Mouse (Mus musculus) liver, embryonic 16.5 days (tissue): ENCODE measurements around the gene Cntrl. TPM values are rescaled to one million over a fixed set of nuclear protein-coding genes. Genes with fewer than 3 reads are reported as not detected.

Source experiments
- ATAC-seq: fragments of 200-750 bp; cut with Nextera tagmentation; 2 replicates; pipeline ENCODE4 v1.8.0; 2017; ENCODE audit warnings: low read depth, mild to moderate bottlenecking, moderate number of reproducible peaks, moderate library complexity
- H3K27ac ChIP-seq: fragments of 300-500 bp; sonication (generic); 2 replicates; pipeline ENCODE4 v1.5.1; 2014; ENCODE audit warnings: mild to moderate bottlenecking, low read length
- H3K27me3 ChIP-seq: fragments of 300-500 bp; sonication (generic); 2 replicates; pipeline ENCODE4 v1.6.1; 2014; ENCODE audit warnings: low read depth, low read length, mixed read lengths; ENCODE audit not compliant: control insufficient read depth, insufficient read depth
- H3K36me3 ChIP-seq: fragments of 300-500 bp; sonication (generic); 2 replicates; pipeline ENCODE4 v1.6.1; 2014; ENCODE audit warnings: mild to moderate bottlenecking; ENCODE audit not compliant: control insufficient read depth, insufficient read depth
- H3K4me1 ChIP-seq: fragments of 300-500 bp; sonication (generic); 2 replicates; pipeline ENCODE4 v1.6.1; 2014; ENCODE audit warnings: low read depth, low read length, mixed read lengths; ENCODE audit not compliant: control insufficient read depth
- H3K4me2 ChIP-seq: fragments of 300-500 bp; sonication (generic); 2 replicates; pipeline ENCODE4 v1.6.1; 2014; ENCODE audit warnings: low read depth, low read length, mixed read lengths
- H3K4me3 ChIP-seq: fragments of 300-500 bp; sonication (generic); 2 replicates; pipeline ENCODE4 v1.5.1; 2014; ENCODE audit warnings: low read depth, mild to moderate bottlenecking, low read length
- H3K9ac ChIP-seq: fragments of 300-500 bp; sonication (generic); 2 replicates; pipeline ENCODE4 v1.6.1; 2014; ENCODE audit warnings: low read depth, low read length
- H3K9me3 ChIP-seq: fragments of 300-500 bp; sonication (generic); replicated peaks from 2 replicates; pipeline ENCODE4 v1.6.1; 2016; ENCODE audit warnings: low read length; ENCODE audit not compliant: control insufficient read depth
- WGBS: fragments of 180-500 bp; shearing (Covaris S2); extraction: QIAGEN DNeasy Blood & Tissue Kit; methylation state at CpG from one replicate; pipeline ENCODE4 v1.1.7; 2014; ENCODE audit not compliant: insufficient replicate concordance; 5-methylcytosine and 5-hydroxymethylcytosine counted together
- polyA plus RNA-seq: library from polyadenylated mRNA; unstranded; fragments of >200 nt; fragmentation: Nextera tagmentation; extraction: Ambion mirVana; gene quantifications from 2 replicates; pipeline ENCODE4 v1.2.1, GENCODE M21; 2015

Cntrl gene
- polyA plus RNA-seq, 1 experiment from 2014 or later: 7.9 TPM

DNA sequence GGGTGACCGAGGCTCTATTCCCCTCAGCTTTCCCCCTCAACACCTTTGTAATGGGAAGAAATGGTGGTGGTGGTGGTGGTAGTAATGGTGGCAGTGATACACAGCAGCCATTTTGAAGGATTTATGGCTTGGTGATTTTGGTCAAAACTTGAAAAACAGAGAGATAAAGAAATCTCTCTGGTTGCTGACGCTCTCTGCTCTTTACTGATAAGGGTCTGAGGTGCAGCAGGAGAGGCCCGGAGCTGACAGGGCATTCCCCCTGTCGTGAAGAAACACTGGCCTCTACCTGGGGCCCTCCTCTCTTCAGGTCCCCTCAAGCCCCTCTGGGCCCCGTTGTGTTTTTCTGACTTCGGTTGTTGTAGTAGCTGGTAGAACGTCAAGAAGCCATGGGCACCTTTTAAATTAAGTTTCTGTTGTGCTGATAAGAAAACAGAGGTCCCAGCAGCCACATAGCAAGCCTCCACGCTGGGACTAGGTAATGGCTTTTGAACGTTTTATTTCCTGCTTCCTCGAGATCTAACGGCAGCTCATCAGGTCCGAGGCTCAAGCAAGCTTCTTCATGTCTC lies 104.1 kb downstream of the Cntrl start:
- Histone ChIP-seq H3K4me1 (peaks cover 10% of the 10 kb centered on the region), H3K9me3 (no peaks in the 10 kb centered on the region), H3K4me2 (0 out of 2 replicates have a peak overlapping the region, but pooled peaks have one; percentile 6), H3K36me3 (no peaks in the 10 kb centered on the region), H3K27me3 (no peaks in the 10 kb centered on the region), H3K4me3 (no peak overlapping the region), H3K27ac (no peak overlapping the region), H3K9ac (no peak overlapping the region)
- no peak for ATAC-seq
- 28% methylated on average over 12 of the region's 12 CpGs for WGBS

DNA sequence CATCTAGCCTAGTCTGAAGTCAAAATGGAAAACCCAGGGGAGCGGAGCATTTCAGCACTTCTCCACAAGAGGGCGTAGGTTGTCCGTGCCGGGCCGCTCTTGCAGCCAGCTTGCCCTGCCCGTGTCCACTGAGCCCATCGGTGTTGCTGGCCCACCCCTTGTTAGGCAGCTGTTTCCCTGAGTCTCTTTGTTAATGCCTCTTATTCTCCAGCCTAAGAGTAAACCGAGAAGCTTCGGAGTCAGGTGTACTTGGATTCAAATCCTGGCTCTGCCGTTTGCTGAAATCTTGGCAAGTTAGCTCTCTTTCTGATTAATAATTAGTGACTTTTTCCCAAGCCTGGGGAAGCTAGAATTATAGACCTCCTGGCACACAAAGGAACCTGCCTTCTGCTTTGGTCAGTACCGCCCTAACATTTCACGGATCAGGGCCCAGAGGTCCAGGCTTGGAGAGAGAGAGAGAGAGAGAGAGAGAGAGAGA lies 105.6 kb downstream of the Cntrl start:
- 0 out of 2 replicates have a peak, but pooled peaks have one; percentile 27 for ATAC-seq
- peak overlapping the region; percentile 32 for H3K4me2 ChIP-seq
- WGBS: 12% methylated on average over 12 of the region's 12 CpGs
- no peak overlapping the region for H3K27ac ChIP-seq
- no peaks in the 10 kb centered on the region for H3K27me3 ChIP-seq
- peak overlapping the region; percentile 39 for H3K4me3 ChIP-seq
- no peaks in the 10 kb centered on the region for H3K9me3 ChIP-seq
- H3K4me1 ChIP-seq: peaks cover 10% of the 10 kb centered on the region
- no peak overlapping the region for H3K9ac ChIP-seq
- H3K36me3 ChIP-seq: no peaks in the 10 kb centered on the region

DNA sequence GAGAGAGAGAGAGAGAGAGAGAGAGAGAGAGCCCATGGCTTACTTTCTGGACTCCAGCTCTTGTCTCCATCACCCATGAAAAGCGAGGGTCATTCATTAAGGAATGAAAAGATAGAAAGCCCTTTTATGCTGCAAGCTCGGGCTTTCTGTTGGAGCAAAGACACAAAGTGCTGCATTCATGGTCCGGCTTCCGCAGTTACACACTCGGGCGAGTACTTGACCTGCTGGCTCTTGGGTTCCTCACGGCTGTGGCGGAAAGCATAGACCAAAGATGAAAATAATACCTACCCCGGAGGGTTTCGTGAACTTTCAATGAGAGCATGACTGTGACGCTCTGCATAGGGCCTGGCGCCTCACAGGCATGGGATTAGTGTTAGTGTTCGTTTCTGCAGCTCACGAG lies 106.1 kb downstream of the Cntrl start:
- WGBS: 73% methylated on average over 14 of the region's 14 CpGs
- no peak for ATAC-seq
- peaks cover 10% of the 10 kb centered on the region for H3K4me1 ChIP-seq
- H3K27ac ChIP-seq: no peak overlapping the region
- no peak overlapping the region for H3K9ac ChIP-seq
- no peak overlapping the region for H3K4me3 ChIP-seq
- no peaks in the 10 kb centered on the region for H3K36me3 ChIP-seq
- H3K4me2 ChIP-seq: no peak overlapping the region
- no peaks in the 10 kb centered on the region for H3K27me3 ChIP-seq
- H3K9me3 ChIP-seq: no peaks in the 10 kb centered on the region

DNA sequence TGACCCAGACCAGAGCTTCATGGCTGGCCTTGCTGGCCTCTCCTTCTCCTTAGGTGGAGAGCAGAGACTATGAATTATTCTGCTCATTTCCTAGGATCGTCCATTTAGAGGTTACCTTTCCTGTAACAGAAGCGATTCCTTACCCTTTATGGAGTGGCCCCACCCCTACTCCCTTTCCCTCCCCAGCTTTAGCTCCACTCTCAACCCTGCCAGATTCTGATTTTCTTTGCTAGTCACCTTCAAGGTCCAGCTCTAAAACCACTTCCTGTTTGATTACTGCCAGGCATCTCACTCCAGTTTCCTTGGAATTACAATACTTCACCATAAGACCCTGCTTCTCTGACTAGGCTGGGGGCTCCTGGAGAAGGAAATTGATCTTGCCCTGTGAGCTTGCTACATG lies 107.4 kb downstream of the Cntrl start:
- WGBS: 54% methylated on average over 2 of the region's 2 CpGs
- H3K27me3 ChIP-seq: no peaks in the 10 kb centered on the region
- H3K4me1 ChIP-seq: peaks cover 10% of the 10 kb centered on the region
- no peak for ATAC-seq
- no peak overlapping the region for H3K9ac ChIP-seq
- H3K9me3 ChIP-seq: no peaks in the 10 kb centered on the region
- no peak overlapping the region for H3K27ac ChIP-seq
- H3K4me3 ChIP-seq: no peak overlapping the region
- no peak overlapping the region for H3K4me2 ChIP-seq
- no peaks in the 10 kb centered on the region for H3K36me3 ChIP-seq

DNA sequence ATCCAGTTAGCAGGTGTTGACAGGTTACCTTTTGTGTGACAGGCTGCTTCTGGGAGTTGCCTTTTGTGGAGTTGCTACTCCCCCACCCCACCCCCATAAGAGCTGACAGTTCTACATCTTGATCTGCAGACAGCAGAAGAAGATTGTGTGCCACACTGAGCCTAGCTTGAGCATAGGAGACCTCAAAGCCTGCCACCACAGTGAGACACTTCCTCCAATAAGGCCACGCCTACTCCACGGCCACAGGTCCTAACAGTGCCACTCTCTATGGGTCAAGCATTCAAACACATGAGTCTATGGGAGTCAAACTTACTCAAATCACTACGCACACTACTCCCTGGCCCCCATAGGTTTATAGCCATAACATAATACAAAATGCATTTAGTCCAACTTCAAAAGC lies 109.4 kb downstream of the Cntrl start:
- Histone ChIP-seq H3K4me1 (peaks cover 3% of the 10 kb centered on the region), H3K4me2 (no peak overlapping the region), H3K4me3 (no peak overlapping the region), H3K9me3 (no peaks in the 10 kb centered on the region), H3K27ac (no peak overlapping the region), H3K36me3 (no peaks in the 10 kb centered on the region), H3K9ac (no peak overlapping the region), H3K27me3 (no peaks in the 10 kb centered on the region)
- no peak for ATAC-seq
- WGBS: 54% methylated on average over 3 of the region's 3 CpGs

DNA sequence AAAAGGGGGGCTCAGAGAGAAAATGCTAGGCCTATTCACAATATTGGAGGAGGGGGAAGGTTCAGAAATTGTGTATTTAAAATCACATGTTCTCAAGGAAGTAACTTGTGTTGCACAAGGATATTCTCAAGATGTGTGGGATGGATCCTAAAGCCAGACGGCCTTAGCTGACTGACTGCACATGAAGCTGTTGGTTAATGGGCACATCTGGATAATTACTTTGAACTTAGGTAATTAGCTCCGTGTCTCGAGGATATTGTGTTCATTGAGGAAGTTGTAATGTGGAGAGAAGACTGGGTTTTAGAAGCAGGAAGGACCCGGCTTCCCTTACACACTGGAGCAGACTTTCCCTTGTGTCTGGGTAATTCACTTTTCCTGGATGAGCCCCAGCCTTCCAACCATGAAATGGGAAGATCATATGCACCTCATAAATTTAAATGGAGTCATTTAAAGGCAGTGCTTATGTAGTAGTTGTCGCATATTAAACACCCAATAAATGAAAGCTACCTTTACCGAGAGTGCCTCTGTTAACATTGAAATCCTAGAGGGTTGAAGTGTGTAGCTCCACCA lies 113.6 kb downstream of the Cntrl start:
- Histone ChIP-seq H3K9me3 (no peaks in the 10 kb centered on the region), H3K4me2 (no peak overlapping the region), H3K9ac (no peak overlapping the region), H3K4me1 (no peaks in the 10 kb centered on the region), H3K4me3 (no peak overlapping the region), H3K27me3 (no peaks in the 10 kb centered on the region), H3K36me3 (no peaks in the 10 kb centered on the region), H3K27ac (no peak overlapping the region)
- ATAC-seq: no peak
- WGBS: 43% methylated on average over 6 of the region's 6 CpGs

DNA sequence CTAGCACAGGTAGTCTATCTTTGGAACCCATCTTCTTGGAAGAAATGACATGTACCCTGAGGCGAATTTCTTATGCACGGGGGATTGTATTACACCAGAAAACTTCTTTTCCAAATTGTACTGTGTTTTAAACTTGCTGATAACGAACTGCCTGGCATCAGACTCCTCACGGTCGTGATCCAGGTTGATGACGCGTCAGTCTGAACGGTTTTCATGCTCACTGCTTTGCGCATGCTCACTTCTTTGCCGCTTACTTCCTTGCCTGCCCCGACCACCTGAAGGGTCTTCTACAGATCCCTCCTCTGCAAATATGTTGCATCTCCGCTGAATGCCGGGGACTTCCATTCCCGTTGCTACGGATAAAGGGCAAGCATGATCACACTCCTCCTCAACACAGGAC lies 115.0 kb downstream of the Cntrl start:
- Histone ChIP-seq H3K4me1 (no peaks in the 10 kb centered on the region), H3K4me2 (no peak overlapping the region), H3K4me3 (no peak overlapping the region), H3K9me3 (no peaks in the 10 kb centered on the region), H3K36me3 (no peaks in the 10 kb centered on the region), H3K27me3 (no peaks in the 10 kb centered on the region), H3K9ac (no peak overlapping the region), H3K27ac (no peak overlapping the region)
- ATAC-seq: no peak
- 77% methylated on average over 15 of the region's 15 CpGs for WGBS

DNA sequence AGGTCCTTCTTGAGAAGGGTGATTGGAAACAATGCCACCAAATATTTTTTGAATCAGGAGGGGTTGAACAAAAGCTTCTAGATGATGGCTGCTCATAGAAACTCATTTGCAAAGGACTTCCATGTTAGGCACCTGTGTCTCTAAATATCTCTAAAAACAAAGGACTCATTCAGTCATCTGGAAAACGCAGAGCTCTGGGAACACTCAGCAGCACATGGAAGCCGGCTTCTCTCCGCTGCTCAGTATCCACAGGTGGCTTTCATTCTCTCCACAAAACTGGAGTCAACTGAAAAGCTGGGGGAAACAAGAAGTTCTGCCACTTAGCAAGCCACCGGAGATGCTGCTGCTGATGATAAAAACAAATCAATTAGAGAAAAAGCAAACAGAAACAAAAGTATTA lies 118.9 kb downstream of the Cntrl start:
- Histone ChIP-seq H3K4me3 (no peak overlapping the region), H3K4me1 (no peaks in the 10 kb centered on the region; the same call in none of the 2 replicates), H3K9me3 (no peaks in the 10 kb centered on the region), H3K27ac (no peak overlapping the region), H3K9ac (no peak overlapping the region), H3K27me3 (no peaks in the 10 kb centered on the region), H3K4me2 (no peak overlapping the region), H3K36me3 (no peaks in the 10 kb centered on the region)
- WGBS: 74% methylated on average over 4 of the region's 4 CpGs
- no peak for ATAC-seq
